ENCODE assay signal across 22 mouse cellular contexts in the genomic region with DNA sequence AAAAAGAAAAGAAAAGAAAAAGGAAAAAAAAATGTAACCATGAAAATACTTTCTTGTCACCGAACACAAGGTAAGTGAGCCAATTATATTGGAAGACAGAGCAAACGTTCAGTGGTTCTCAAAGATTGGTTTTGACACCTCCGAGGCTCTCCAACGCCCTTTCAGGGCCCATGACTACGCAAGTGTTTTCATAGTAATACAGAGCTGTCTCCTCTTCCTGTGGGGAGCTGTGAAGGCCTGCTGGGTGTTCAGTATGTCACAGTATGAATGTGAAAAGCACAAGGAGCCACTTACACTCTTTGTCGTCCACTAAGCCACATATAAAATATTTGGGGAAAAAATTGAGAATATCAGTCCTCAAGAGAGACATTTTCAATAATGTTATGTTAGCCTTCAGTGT. TPM values are rescaled to one million over a fixed set of nuclear protein-coding genes. Genes with fewer than 3 reads are reported as not detected.
DNase-seq lines count a peak whose midpoint lies in the region; ATAC-seq lines count a peak whose summit lies in the region.
"Had no signal": no experiment of that assay in that cellular context is flagged by ENCODE, and none has a peak within 500 bp of the region (broad histone marks: within the 10 kb centered on the region; RNA-seq: fewer than 3 reads in every experiment).

No protein-coding gene starts in this region.

- peak; percentile 55 for DNase-seq in heart, adult 11 months
- DNase-seq in heart, embryonic 10.5 days (ENCODE audit: low spot score), result no peak
- DNase-seq in midbrain, embryonic 10.5 days (ENCODE audit: low spot score), result no peak
- DNase-seq in liver, embryonic 13.5 days, result no peak
- DNase-seq in cerebellum, adult 9-10 months, result no peak
- DNase-seq in heart, postnatal 4 days, result no peak
- no peak for DNase-seq in cerebellum, adult 9-11 months
- DNase-seq: adrenal gland, postnatal 10 days; cerebellum, adult 11 months; gastrocnemius, postnatal 10 days; heart, adult 2 months; kidney, adult 2 months; kidney, postnatal 25 days; right cerebral cortex, postnatal 14 days had no signal

- no peak for ATAC-seq in midbrain, embryonic 15.5 days (replicated peaks)
- no peak for ATAC-seq in liver, embryonic 13.5 days (ENCODE audit: low read depth)

- no peaks in the 10 kb centered on the region for H3K27me3 ChIP-seq in heart, embryonic 10.5 days (ENCODE audit: insufficient read depth, poor library complexity, severe bottlenecking)
- H3K27me3 ChIP-seq in midbrain, embryonic 10.5 days (ENCODE audit: low read depth, poor library complexity, severe bottlenecking), result no peaks in the 10 kb centered on the region
- no peaks in the 10 kb centered on the region for H3K27me3 ChIP-seq in midbrain, embryonic 15.5 days (replicated peaks)
- H3K27me3 ChIP-seq in liver, embryonic 13.5 days, result no peaks in the 10 kb centered on the region
- H3K27me3 ChIP-seq: embryonic facial prominence, embryonic 13.5 days; hindbrain, embryonic 13.5 days; limb, embryonic 15.5 days; neural tube, embryonic 13.5 days; stomach, embryonic 15.5 days had no signal

- peaks cover 20% of the 10 kb centered on the region for H3K36me3 ChIP-seq in heart, embryonic 10.5 days
- peaks cover 22% of the 10 kb centered on the region for H3K36me3 ChIP-seq in midbrain, embryonic 10.5 days
- H3K36me3 ChIP-seq in midbrain, embryonic 15.5 days (replicated peaks), result peaks cover 4% of the 10 kb centered on the region; the same call in 1 of the 2 replicates
- peaks cover 22% of the 10 kb centered on the region for H3K36me3 ChIP-seq in liver, embryonic 13.5 days
- H3K36me3 ChIP-seq: stomach, embryonic 15.5 days had no signal

- 88% methylated on average over 6 of the region's 6 CpGs for WGBS in heart, embryonic 10.5 days
- WGBS in midbrain, embryonic 10.5 days, result 93% methylated on average over 6 of the region's 6 CpGs
- 88% methylated on average over 6 of the region's 6 CpGs for WGBS in midbrain, embryonic 15.5 days
- WGBS in liver, embryonic 13.5 days (ENCODE audit: insufficient replicate concordance), result 76% methylated on average over 6 of the region's 6 CpGs

- no peak overlapping the region for H3K27ac ChIP-seq in heart, embryonic 10.5 days
- H3K27ac ChIP-seq in midbrain, embryonic 10.5 days (replicated peaks), result no peak overlapping the region
- H3K27ac ChIP-seq in midbrain, embryonic 15.5 days, result no peak overlapping the region
- no peak overlapping the region for H3K27ac ChIP-seq in liver, embryonic 13.5 days
- H3K27ac ChIP-seq: embryonic facial prominence, embryonic 13.5 days; heart, adult 2 months; hindbrain, embryonic 13.5 days; limb, embryonic 15.5 days; neural tube, embryonic 13.5 days; stomach, embryonic 15.5 days had no signal

- H3K4me1 ChIP-seq in heart, embryonic 10.5 days, result peaks cover 26% of the 10 kb centered on the region
- H3K4me1 ChIP-seq in midbrain, embryonic 10.5 days, result peaks cover 21% of the 10 kb centered on the region
- H3K4me1 ChIP-seq in midbrain, embryonic 15.5 days, result peaks cover 19% of the 10 kb centered on the region
- H3K4me1 ChIP-seq in liver, embryonic 13.5 days (replicated peaks), result peaks cover 43% of the 10 kb centered on the region

- no peak overlapping the region for H3K4me3 ChIP-seq in heart, embryonic 10.5 days
- H3K4me3 ChIP-seq in midbrain, embryonic 10.5 days, result peak overlapping the region; percentile 94; the same call in 1 of the 2 replicates
- H3K4me3 ChIP-seq in midbrain, embryonic 15.5 days, result no peak overlapping the region
- no peak overlapping the region for H3K4me3 ChIP-seq in liver, embryonic 13.5 days (replicated peaks)

- no peaks in the 10 kb centered on the region for H3K9me3 ChIP-seq in heart, embryonic 10.5 days
- H3K9me3 ChIP-seq in midbrain, embryonic 10.5 days (replicated peaks), result no peaks in the 10 kb centered on the region
- H3K9me3 ChIP-seq in midbrain, embryonic 15.5 days, result no peaks in the 10 kb centered on the region
- H3K9me3 ChIP-seq in liver, embryonic 13.5 days (replicated peaks), result no peaks in the 10 kb centered on the region
- H3K9me3 ChIP-seq: embryonic facial prominence, embryonic 13.5 days; hindbrain, embryonic 13.5 days; limb, embryonic 15.5 days; neural tube, embryonic 13.5 days; stomach, embryonic 15.5 days had no signal

- H3K4me2 ChIP-seq in midbrain, embryonic 15.5 days, result no peak overlapping the region
- peak overlapping the region; percentile 86 for H3K4me2 ChIP-seq in liver, embryonic 13.5 days

- no peak overlapping the region for H3K9ac ChIP-seq in midbrain, embryonic 15.5 days
- H3K9ac ChIP-seq in liver, embryonic 13.5 days, result peak overlapping the region; percentile 77
- H3K9ac ChIP-seq: embryonic facial prominence, embryonic 13.5 days; hindbrain, embryonic 13.5 days; limb, embryonic 15.5 days; stomach, embryonic 15.5 days had no signal

RNA-seq across cellular contexts. Expression of a gene that starts 1.5 kb away (rescaled TPM):
- polyA plus RNA-seq in heart, embryonic 10.5 days (2016; fragmentation: Nextera tagmentation; extraction: Ambion mirVana), result 437 and 566 TPM in 2 replicates
- 621 and 675 TPM in 2 replicates for polyA plus RNA-seq in midbrain, embryonic 10.5 days (2016; fragmentation: Nextera tagmentation; extraction: Ambion mirVana)
- polyA plus RNA-seq in midbrain, embryonic 15.5 days (2015; fragmentation: Nextera tagmentation; extraction: Ambion mirVana), result 400 and 416 TPM in 2 replicates
- 356 and 422 TPM in 2 replicates for polyA plus RNA-seq in liver, embryonic 13.5 days (2015; fragmentation: Nextera tagmentation; extraction: Ambion mirVana)
- 100 to 1,000 TPM; 202 to 213 TPM for total RNA-seq in heart, postnatal 4 days (2021)

RNA-seq across cellular contexts. Expression of a gene that starts 42.7 kb away (rescaled TPM):
- 36.2 and 38.6 TPM in 2 replicates for polyA plus RNA-seq in heart, embryonic 10.5 days (2016; fragmentation: Nextera tagmentation; extraction: Ambion mirVana)
- polyA plus RNA-seq in midbrain, embryonic 10.5 days (2016; fragmentation: Nextera tagmentation; extraction: Ambion mirVana), result 36.5 and 42.7 TPM in 2 replicates
- polyA plus RNA-seq in midbrain, embryonic 15.5 days (2015; fragmentation: Nextera tagmentation; extraction: Ambion mirVana), result 49.5 and 49.8 TPM in 2 replicates
- polyA plus RNA-seq in liver, embryonic 13.5 days (2015; fragmentation: Nextera tagmentation; extraction: Ambion mirVana), result 21.3 and 24.9 TPM in 2 replicates
- 10 to 100 TPM; 48.6 to 49.4 TPM for total RNA-seq in heart, postnatal 4 days (2021)

RNA-seq across cellular contexts. Expression of a gene that starts 56.0 kb away (rescaled TPM):
- polyA plus RNA-seq in heart, embryonic 10.5 days (2016; fragmentation: Nextera tagmentation; extraction: Ambion mirVana), result not detected in 2 replicates
- polyA plus RNA-seq in midbrain, embryonic 10.5 days (2016; fragmentation: Nextera tagmentation; extraction: Ambion mirVana), result not detected in 2 replicates
- 0.10 and 0.14 TPM in 2 replicates for polyA plus RNA-seq in midbrain, embryonic 15.5 days (2015; fragmentation: Nextera tagmentation; extraction: Ambion mirVana)
- polyA plus RNA-seq in liver, embryonic 13.5 days (2015; fragmentation: Nextera tagmentation; extraction: Ambion mirVana), result not detected in 2 replicates
- 1 to 10 TPM; 9.4 to 9.5 TPM for total RNA-seq in heart, postnatal 4 days (2021)
- total RNA-seq: common myeloid progenitor, adult 5-6 weeks had no signal
- polyA plus RNA-seq: embryonic facial prominence, embryonic 13.5 days; midbrain, postnatal 0 days; neural tube, embryonic 13.5 days had no signal

RNA-seq across cellular contexts. Expression of a gene that starts 56.8 kb away (rescaled TPM):
- polyA plus RNA-seq in heart, embryonic 10.5 days (2016; fragmentation: Nextera tagmentation; extraction: Ambion mirVana), result 11.8 and 13.6 TPM in 2 replicates
- 11.6 and 13.6 TPM in 2 replicates for polyA plus RNA-seq in midbrain, embryonic 10.5 days (2016; fragmentation: Nextera tagmentation; extraction: Ambion mirVana)
- 14.4 and 16.5 TPM in 2 replicates for polyA plus RNA-seq in midbrain, embryonic 15.5 days (2015; fragmentation: Nextera tagmentation; extraction: Ambion mirVana)
- 6.8 TPM in 2 replicates for polyA plus RNA-seq in liver, embryonic 13.5 days (2015; fragmentation: Nextera tagmentation; extraction: Ambion mirVana)
- total RNA-seq in heart, postnatal 4 days (2021), result 1 to 10 TPM; 6.9 to 7.6 TPM
